Mouse (Mus musculus): ENCODE measurements around the gene Fbxl18. TPM values are rescaled to one million over a fixed set of nuclear protein-coding genes. Genes with fewer than 3 reads are reported as not detected.

Fbxl18 gene
- polyA plus RNA-seq, 1 experiment = 8.9 TPM

GRCm38 (mm10) chr5:142915231-142915630, 20.0 kb upstream of the Fbxl18 start:
- no peak overlapping the region for H3K27ac ChIP-seq (ENCODE audit: control insufficient read depth, insufficient read depth, low read depth, low read length)
- no peak for TF ChIP-seq CTCF (IDR thresholded peaks at IDR 0.05; ENCODE audit: control insufficient read depth, insufficient read depth, insufficient replicate concordance, low read depth, low read length)
- TF ChIP-seq POLR2A (IDR thresholded peaks at IDR 0.05; ENCODE audit: control insufficient read depth, low read depth, low read length) = no peak
- no peaks in the 10 kb centered on the region for H3K36me3 ChIP-seq (ENCODE audit: control insufficient read depth, insufficient read depth, low read length)

DNA sequence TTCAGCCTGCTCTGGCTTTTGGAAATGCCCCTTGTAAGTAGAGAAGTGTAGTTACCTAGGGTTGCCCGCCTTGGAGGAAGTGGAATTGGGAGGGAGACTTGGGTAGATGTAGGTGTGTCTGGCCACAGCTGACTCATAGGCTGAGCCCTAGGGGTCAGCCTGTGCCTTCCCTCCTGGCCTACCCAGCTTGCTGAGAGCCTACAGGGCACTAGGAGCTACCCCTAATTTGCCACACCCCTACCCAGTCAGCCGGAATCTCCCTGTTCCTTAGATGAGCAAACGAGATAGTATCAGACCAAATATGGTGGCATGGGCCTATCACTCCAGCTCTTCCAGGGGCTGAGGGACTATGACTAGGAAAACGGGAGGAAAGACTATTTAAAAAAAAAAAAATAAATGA, 17.5 kb upstream of the Fbxl18 start:
- TF ChIP-seq CTCF (IDR thresholded peaks at IDR 0.05; ENCODE audit: control insufficient read depth, insufficient read depth, insufficient replicate concordance, low read depth, low read length) (no peak), POLR2A (IDR thresholded peaks at IDR 0.05; ENCODE audit: control insufficient read depth, low read depth, low read length) (no peak)
- Histone ChIP-seq H3K4me3 (ENCODE audit: control insufficient read depth, low read depth, low read length) (no peak overlapping the region; the same call in 1 of the 2 replicates), H3K36me3 (ENCODE audit: control insufficient read depth, insufficient read depth, low read length) (no peaks in the 10 kb centered on the region), H3K27me3 (ENCODE audit: control insufficient read depth, insufficient read depth, low read length) (no peaks in the 10 kb centered on the region), H3K27ac (ENCODE audit: control insufficient read depth, insufficient read depth, low read depth, low read length) (no peak overlapping the region), H3K4me1 (ENCODE audit: control insufficient read depth, insufficient read depth, low read length) (peaks cover 17% of the 10 kb centered on the region)

More at GRCm38 (mm10) chr5:142915231-142915630, 20.0 kb upstream of the Fbxl18 start:
- Histone ChIP-seq H3K27me3 (ENCODE audit: control insufficient read depth, insufficient read depth, low read length) (no peaks in the 10 kb centered on the region), H3K4me1 (ENCODE audit: control insufficient read depth, insufficient read depth, low read length) (peaks cover 2% of the 10 kb centered on the region; the same call in 1 of the 2 replicates), H3K4me3 (ENCODE audit: control insufficient read depth, low read depth, low read length) (no peak overlapping the region)

- TF ChIP-seq POLR2A (IDR thresholded peaks at IDR 0.05; ENCODE audit: control insufficient read depth, low read depth, low read length) = no peak
- no peak for TF ChIP-seq CTCF (IDR thresholded peaks at IDR 0.05; ENCODE audit: control insufficient read depth, insufficient read depth, insufficient replicate concordance, low read depth, low read length)
- H3K36me3 ChIP-seq (ENCODE audit: control insufficient read depth, insufficient read depth, low read length) = no peaks in the 10 kb centered on the region
- no peak overlapping the region; the same call in 1 of the 2 replicates for H3K27ac ChIP-seq (ENCODE audit: control insufficient read depth, insufficient read depth, low read depth, low read length)
- no peaks in the 10 kb centered on the region for H3K27me3 ChIP-seq (ENCODE audit: control insufficient read depth, insufficient read depth, low read length)
- H3K4me3 ChIP-seq (ENCODE audit: control insufficient read depth, low read depth, low read length) = peak overlapping the region; percentile 28
- H3K4me1 ChIP-seq (ENCODE audit: control insufficient read depth, insufficient read depth, low read length) = peaks cover 17% of the 10 kb centered on the region
These were observed 17.1 kb upstream of the Fbxl18 start for GRCm38 (mm10) chr5:142912320-142912719.

GRCm38 (mm10) chr5:142911629-142912028, 16.4 kb upstream of the Fbxl18 start:
- H3K27me3 ChIP-seq (ENCODE audit: control insufficient read depth, insufficient read depth, low read length) = no peaks in the 10 kb centered on the region
- H3K4me3 ChIP-seq (ENCODE audit: control insufficient read depth, low read depth, low read length) = peak overlapping the region; percentile 34; the same call in 1 of the 2 replicates
- peak; percentile 57; the same call in 1 of the 2 replicates for TF ChIP-seq POLR2A (IDR thresholded peaks at IDR 0.05; ENCODE audit: control insufficient read depth, low read depth, low read length)
- no peak for TF ChIP-seq CTCF (IDR thresholded peaks at IDR 0.05; ENCODE audit: control insufficient read depth, insufficient read depth, insufficient replicate concordance, low read depth, low read length)
- H3K27ac ChIP-seq (ENCODE audit: control insufficient read depth, insufficient read depth, low read depth, low read length) = peak overlapping the region; percentile 62; the same call in 1 of the 2 replicates
- peaks cover 20% of the 10 kb centered on the region for H3K4me1 ChIP-seq (ENCODE audit: control insufficient read depth, insufficient read depth, low read length)
- no peaks in the 10 kb centered on the region for H3K36me3 ChIP-seq (ENCODE audit: control insufficient read depth, insufficient read depth, low read length)

DNA sequence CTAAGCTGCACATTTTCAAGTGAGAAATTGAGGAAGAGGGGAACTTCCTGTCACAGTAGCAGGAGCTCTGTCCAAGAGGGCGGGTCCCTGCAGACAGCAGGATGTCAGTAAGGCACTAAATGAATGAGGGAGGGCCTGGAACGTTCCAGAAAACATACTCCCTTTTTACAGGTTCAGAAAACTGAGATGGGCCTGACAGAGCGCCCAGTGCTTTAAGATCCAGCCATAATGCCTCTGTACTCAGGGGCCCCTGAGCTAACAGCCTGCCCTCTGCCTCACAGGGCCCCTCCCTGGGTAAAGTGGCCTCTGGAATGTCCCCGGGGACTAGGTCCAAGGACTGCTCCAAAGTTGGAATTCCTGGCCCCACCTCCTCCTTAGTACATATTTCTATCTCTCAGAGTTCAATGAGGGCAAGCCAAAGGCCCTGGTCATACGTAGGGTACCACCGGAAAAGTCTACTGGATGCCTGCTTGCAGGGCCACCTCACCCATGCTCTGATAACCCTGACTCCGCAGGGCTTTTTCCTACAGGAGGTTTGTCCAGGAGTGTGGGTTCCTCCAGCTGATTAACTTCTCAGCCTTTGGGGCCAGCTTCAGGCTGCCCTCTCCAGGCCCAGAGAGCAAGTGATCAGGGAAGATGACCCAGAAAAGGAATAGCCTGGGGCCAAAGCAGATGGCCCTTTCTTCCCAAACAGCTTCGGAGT, 14.5 kb upstream of the Fbxl18 start:
- Histone ChIP-seq H3K27ac (ENCODE audit: control insufficient read depth, insufficient read depth, low read depth, low read length) (peak overlapping the region; percentile 63), H3K27me3 (ENCODE audit: control insufficient read depth, insufficient read depth, low read length) (no peaks in the 10 kb centered on the region; the same call in 1 of the 2 replicates), H3K4me3 (ENCODE audit: control insufficient read depth, low read depth, low read length) (no peak overlapping the region), H3K36me3 (ENCODE audit: control insufficient read depth, insufficient read depth, low read length) (no peaks in the 10 kb centered on the region; the same call in 1 of the 2 replicates), H3K4me1 (ENCODE audit: control insufficient read depth, insufficient read depth, low read length) (peaks cover 20% of the 10 kb centered on the region)
- no peak for TF ChIP-seq POLR2A (IDR thresholded peaks at IDR 0.05; ENCODE audit: control insufficient read depth, low read depth, low read length)
- no peak for TF ChIP-seq CTCF (IDR thresholded peaks at IDR 0.05; ENCODE audit: control insufficient read depth, insufficient read depth, insufficient replicate concordance, low read depth, low read length)

GRCm38 (mm10) chr5:142908941-142909575, 13.8 kb upstream of the Fbxl18 start:
- H3K4me1 ChIP-seq (ENCODE audit: control insufficient read depth, insufficient read depth, low read length) = peaks cover 20% of the 10 kb centered on the region
- H3K27ac ChIP-seq (ENCODE audit: control insufficient read depth, insufficient read depth, low read depth, low read length) = peak overlapping the region; percentile 63; the same call in 1 of the 2 replicates
- H3K36me3 ChIP-seq (ENCODE audit: control insufficient read depth, insufficient read depth, low read length) = no peaks in the 10 kb centered on the region; the same call in 1 of the 2 replicates
- no peaks in the 10 kb centered on the region; the same call in 1 of the 2 replicates for H3K27me3 ChIP-seq (ENCODE audit: control insufficient read depth, insufficient read depth, low read length)
- H3K4me3 ChIP-seq (ENCODE audit: control insufficient read depth, low read depth, low read length) = no peak overlapping the region
- no peak for TF ChIP-seq POLR2A (IDR thresholded peaks at IDR 0.05; ENCODE audit: control insufficient read depth, low read depth, low read length)
- no peak for TF ChIP-seq CTCF (IDR thresholded peaks at IDR 0.05; ENCODE audit: control insufficient read depth, insufficient read depth, insufficient replicate concordance, low read depth, low read length)
